Mouse (Mus musculus) lung, adult 2 months (tissue): ENCODE data around the gene Hmg20a.

Experiments
- CTCF ChIP-seq: fragments of 200-500 bp; IDR thresholded peaks from 2 replicates; pipeline ENCODE4 v1.5.1; 2011; ENCODE audit warnings: mild to moderate bottlenecking, low read length, control low read depth; ENCODE audit not compliant: insufficient read depth
- POLR2A ChIP-seq: fragments of 200-500 bp; IDR thresholded peaks from 2 replicates; pipeline ENCODE4 v1.6.1; 2011; ENCODE audit warnings: low read depth, mild to moderate bottlenecking, control low read depth, low read length, borderline replicate concordance; ENCODE audit errors: extremely low read depth

GRCm38 (mm10) chr9:56421991-56422390, 3.6 kb downstream of the Hmg20a start:
- TF ChIP-seq CTCF (no peak), POLR2A (no peak)
